Mouse (Mus musculus) left cerebral cortex, adult 2 months (tissue): ENCODE measurements around the gene Fgf11. TPM values are rescaled to one million over a fixed set of nuclear protein-coding genes. Genes with fewer than 3 reads are reported as not detected.
A peak's percentile ranks its signal among the peaks of the same experiment; 100 is the strongest.

Source experiments
- DNase-seq, 2 experiments: peaks; one replicate each; pipeline ENCODE4 v3.0.0; 2021 to 2022; ENCODE audit warnings: low spot score in 2 of 2, mixed read lengths in 1 of 2; ENCODE audit errors: extremely low spot score in 1 of 2
- H3K27ac ChIP-seq: fragments of 200-600 bp; 2 replicates; pipeline ENCODE4 v1.8.1; 2022
- H3K4me3 ChIP-seq: fragments of 200-600 bp; 2 replicates; pipeline ENCODE4 v1.8.1; 2022
- CTCF ChIP-seq: fragments of 200-600 bp; IDR thresholded peaks from 2 replicates; pipeline ENCODE4 v1.8.1; 2022; ENCODE audit warnings: antibody characterized with exemption, mild to moderate bottlenecking, moderate library complexity
- intact Hi-C: fragments of 180-260 bp; cut with DNase I; formaldehyde crosslinking; loops from one replicate; pipeline ENCODE4 v1.15.1; 2025
- total RNA-seq, 2 experiments: library from RNA; stranded (reverse); gene quantifications; 2 replicates each; pipeline ENCODE4 v1.2.3; 2021

Gene Fgf11
- total RNA-seq, 2 experiments from 2014 or later = 15.9 to 19.8 TPM

- TF ChIP-seq CTCF = no peak
- intact Hi-C loops = no loop called here
- DNase-seq = no peak
- H3K4me3 ChIP-seq = no peak overlapping the region
- no peak overlapping the region for H3K27ac ChIP-seq
Observed at GRCm38 (mm10) chr11:69777504-69778257, 24.0 kb downstream of the Fgf11 start.

- no peak for DNase-seq
- Histone ChIP-seq H3K27ac (no peak overlapping the region), H3K4me3 (no peak overlapping the region)
- no peak for TF ChIP-seq CTCF
- intact Hi-C loops = no loop called here
Observed at GRCm38 (mm10) chr11:69776488-69776887, 25.2 kb downstream of the Fgf11 start.

GRCm38 (mm10) chr11:69775716-69776115 is 25.9 kb downstream of the Fgf11 start:
- Histone ChIP-seq H3K4me3 (no peak overlapping the region), H3K27ac (no peak overlapping the region)
- no peak for DNase-seq
- TF ChIP-seq CTCF = no peak
- intact Hi-C loops = no loop called here

DNA sequence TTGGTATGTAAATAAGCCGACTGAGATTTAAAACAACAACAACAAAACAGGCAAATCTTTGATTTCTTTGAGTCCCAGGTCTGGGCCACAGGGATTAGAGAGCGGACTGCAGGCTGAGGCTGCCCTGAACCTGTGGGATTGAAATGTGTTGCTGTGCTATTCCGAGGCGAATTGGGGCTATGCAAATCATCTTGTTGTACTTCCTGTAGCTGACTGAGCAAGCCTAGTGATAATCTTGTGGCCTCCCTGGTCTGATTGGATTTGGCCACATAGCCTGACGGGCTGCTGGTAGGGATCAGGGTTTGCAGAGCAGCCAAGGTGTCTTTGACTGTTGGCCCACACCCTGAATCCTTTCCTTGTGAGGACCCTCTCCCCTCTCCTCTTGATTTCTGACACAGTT is 26.7 kb downstream of the Fgf11 start:
- Histone ChIP-seq H3K27ac (no peak overlapping the region), H3K4me3 (no peak overlapping the region)
- intact Hi-C loops = no loop called here
- no peak for TF ChIP-seq CTCF
- DNase-seq = no peak

GRCm38 (mm10) chr11:69767625-69767909 is 34.1 kb downstream of the Fgf11 start:
- TF ChIP-seq CTCF = no peak
- DNase-seq = no peak
- H3K27ac ChIP-seq = peak overlapping the region; percentile 99; the same call in 1 of the 2 replicates
- H3K4me3 ChIP-seq = peak overlapping the region; percentile 99
- intact Hi-C loops = loop anchor here (2.0 kb wide), 2 partner anchors 35 to 67 kb away; no protein-coding TSS in a partner anchor

GRCm38 (mm10) chr11:69766872-69767624 is 34.6 kb downstream of the Fgf11 start:
- TF ChIP-seq CTCF = no peak
- DNase-seq = no peak
- intact Hi-C loops = loop anchor here (2.0 kb wide), 2 partner anchors 36 to 68 kb away; no protein-coding TSS in a partner anchor

GRCm38 (mm10) chr11:69766126-69766609 is 35.5 kb downstream of the Fgf11 start:
- TF ChIP-seq CTCF = no peak
- Histone ChIP-seq H3K27ac (peak overlapping the region; percentile 99), H3K4me3 (peak overlapping the region; percentile 99)
- intact Hi-C loops = loop anchor here (2.0 kb wide), 2 partner anchors 37 to 69 kb away; no protein-coding TSS in a partner anchor
- DNase-seq = peak; percentile 76 to 77

More at GRCm38 (mm10) chr11:69766872-69767624, 34.6 kb downstream of the Fgf11 start:
- H3K27ac ChIP-seq = peak overlapping the region; percentile 99
- H3K4me3 ChIP-seq = peak overlapping the region; percentile 99

- H3K27ac ChIP-seq = peak within 1 kb of the TSS; percentile 99
- TF ChIP-seq CTCF = no peak
- intact Hi-C loops = loop anchor here (2.0 kb wide), 2 partner anchors 37 to 69 kb away; no protein-coding TSS in a partner anchor
- H3K4me3 ChIP-seq = peak within 1 kb of the TSS; percentile 99
- DNase-seq = no peak
Observed at GRCm38 (mm10) chr11:69765221-69766125, 36.2 kb downstream of the Fgf11 start, which contains the start of gene Zbtb4. Gene Zbtb4 (plus strand): TSS chr11:69765912.

DNA sequence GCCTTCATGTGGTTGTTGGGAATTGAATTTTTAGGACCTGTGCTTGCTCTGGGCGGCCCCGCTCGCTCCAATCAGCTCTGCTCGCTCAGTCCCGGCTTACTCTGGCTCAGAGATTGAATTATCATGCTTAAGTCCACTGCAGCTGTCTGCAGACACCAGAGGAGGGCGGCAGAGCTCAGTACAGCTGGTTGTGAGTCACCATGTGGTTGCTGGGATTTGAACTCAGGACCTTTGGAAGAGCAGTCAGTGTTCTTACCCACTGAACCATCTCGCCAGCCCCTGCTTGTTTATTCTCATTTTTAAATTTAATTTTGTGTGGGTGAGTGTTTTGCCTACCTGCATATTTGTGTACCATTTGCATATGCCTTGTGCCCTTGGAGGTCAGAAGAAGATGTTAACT is 38.1 kb downstream of the Fgf11 start:
- H3K27ac ChIP-seq = no peak overlapping the region
- intact Hi-C loops = no loop called here
- no peak for DNase-seq
- H3K4me3 ChIP-seq = no peak overlapping the region
- peak; percentile 27 for TF ChIP-seq CTCF

GRCm38 (mm10) chr11:69761868-69762267 is 39.8 kb downstream of the Fgf11 start, which contains the start of gene Slc35g3:
Gene Slc35g3 (minus strand): TSS chr11:69761968.
- intact Hi-C loops = loop anchor here (1.0 kb wide), 1 partner anchor 74 kb away; no protein-coding TSS in a partner anchor
- Histone ChIP-seq H3K4me3 (no peak within 1 kb of the TSS), H3K27ac (no peak within 1 kb of the TSS)
- DNase-seq = no peak
- no peak for TF ChIP-seq CTCF

DNA sequence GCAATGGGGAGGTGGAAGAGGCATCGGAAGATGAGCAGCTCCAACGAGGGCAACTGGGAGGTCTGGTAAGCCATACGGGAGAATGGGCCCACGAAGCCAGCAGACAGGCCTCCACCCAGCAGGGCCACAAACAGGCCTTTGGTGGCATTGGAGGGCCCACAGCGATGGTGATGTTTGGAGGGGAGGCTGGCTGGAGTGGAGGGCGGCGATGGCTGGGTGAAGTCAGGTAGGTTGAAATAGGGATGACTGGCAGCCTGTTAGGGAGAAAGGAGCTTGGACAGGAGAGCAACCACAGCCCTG is 40.8 kb downstream of the Fgf11 start:
- no peak for TF ChIP-seq CTCF
- H3K27ac ChIP-seq = no peak overlapping the region
- intact Hi-C loops = loop anchor here (1.0 kb wide), 1 partner anchor 75 kb away; no protein-coding TSS in a partner anchor
- H3K4me3 ChIP-seq = no peak overlapping the region
- no peak for DNase-seq
